Mouse (Mus musculus) right cerebral cortex, postnatal 36 days (tissue): ENCODE measurements at regions not wholly inside any gene's neighbourhood (a gene's known extent, or its start where the extent isn't known, plus 50 kb on each side); places are given as distances from the start of the nearest gene placed in this dataset.
A peak's percentile ranks its signal among the peaks of the same experiment; 100 is the strongest.

ENCODE experiments used
- DNase-seq, 2 experiments: peaks; one replicate each; pipeline ENCODE4 v3.0.0; 2022; ENCODE audit warnings: low spot score in 2 of 2, mixed read lengths in 1 of 2

DNA sequence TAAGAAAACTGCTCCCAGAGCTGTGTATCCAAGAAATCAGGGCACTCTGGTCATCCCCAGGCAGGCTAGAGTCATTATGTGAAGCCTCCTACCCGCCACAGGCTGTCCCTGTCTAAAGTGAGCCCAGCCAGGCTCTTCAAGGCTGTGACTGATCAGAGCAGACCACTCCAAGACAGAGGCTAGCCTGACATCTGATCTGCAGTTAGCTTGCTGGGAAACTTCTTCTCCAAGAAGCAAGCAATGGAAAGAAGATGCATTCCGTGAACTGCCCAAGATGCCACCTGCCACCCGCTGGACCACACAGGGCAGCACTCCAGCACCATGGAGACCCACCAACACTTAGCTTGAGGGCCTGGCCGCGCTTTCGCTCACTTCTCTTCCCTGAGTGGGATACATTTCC is 323.2 kb downstream of the Wdr11 start:
- DNase-seq = no peak

DNA sequence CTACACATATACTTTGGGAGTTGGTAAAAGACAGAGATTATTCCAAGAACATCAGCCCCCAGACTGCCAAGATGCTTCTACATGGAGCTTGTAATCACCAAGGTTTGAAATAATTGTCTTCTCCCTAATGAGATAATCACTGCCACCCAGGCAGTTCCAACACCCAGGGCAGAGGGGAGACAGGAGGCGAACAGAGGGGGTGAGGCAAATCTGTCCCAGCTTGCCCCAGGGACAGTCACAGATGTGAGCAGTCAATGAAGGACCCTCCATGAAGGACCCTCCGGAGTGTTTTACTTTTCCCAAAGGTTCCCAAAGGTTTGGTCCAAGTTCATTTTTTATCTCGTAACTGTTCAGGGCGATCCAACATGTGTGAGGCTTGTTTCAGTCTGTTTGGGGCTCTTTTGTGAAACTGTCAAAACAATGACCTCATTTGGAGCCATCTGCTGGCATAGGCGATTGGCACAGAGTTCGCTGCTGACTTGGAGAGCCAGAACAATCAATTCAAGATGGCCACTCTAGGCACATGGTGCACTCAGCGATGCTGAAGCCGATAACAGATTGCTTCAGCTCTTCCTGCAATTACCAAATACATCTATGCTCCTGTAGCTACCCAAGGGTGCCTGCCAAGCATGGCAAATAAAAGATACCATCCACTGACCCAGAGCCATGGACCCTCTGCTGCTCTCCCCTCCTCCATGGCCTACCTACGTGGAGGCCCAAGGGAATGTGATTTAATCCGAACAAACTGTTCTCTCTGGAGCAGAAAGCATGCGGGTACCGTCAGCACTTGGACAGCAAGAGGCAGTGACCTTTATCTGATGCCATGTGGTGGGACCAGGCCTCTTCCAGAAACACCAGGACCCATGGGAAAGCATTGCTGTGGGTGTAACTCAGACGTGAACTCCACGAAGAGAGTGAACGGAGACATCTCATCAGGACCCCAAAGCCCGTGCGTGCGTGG is 326.9 kb downstream of the Wdr11 start:
- DNase-seq = no peak

DNA sequence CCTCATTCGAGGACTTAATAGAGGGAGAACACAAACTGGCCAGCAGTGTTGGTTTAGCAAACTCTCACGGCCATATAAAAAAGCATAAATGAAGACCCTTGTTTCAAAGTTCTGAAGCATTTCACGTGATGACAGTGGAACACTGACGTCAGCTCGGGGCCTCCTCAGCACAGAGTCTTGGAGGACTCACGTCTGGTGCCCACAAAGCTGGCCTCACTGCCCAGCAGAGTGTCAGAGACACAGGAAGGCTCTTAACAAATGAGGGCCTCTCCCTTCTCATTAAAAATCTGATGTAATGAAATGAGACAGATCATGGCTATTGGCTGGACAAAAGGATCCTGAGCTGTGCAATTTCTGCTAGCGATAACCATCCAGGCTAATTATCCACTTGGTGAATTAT is 330.6 kb downstream of the Wdr11 start:
- no peak for DNase-seq

GRCm38 (mm10) chr7:129936731-129937130 is 345.1 kb downstream of the Wdr11 start:
- DNase-seq = no peak

DNA sequence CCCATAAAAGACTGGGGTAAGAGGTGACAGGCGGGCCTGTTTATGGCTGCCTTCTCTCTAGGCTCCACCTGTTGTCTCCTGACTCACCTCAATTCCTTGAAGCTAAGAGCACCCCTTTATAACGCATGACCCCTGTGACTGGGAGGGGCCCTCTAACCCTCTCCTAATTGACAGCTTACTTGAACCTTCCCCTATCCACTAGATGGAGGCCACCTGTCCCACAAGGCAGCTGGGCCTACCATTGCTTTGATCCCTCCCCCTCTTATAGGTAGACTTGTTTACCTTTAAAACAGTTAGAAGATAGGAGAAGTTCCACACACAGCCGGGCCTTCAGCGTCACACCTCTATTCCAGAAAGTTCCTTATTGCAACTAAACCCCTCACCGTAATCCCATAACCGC is 346.1 kb downstream of the Wdr11 start:
- DNase-seq = no peak

DNA sequence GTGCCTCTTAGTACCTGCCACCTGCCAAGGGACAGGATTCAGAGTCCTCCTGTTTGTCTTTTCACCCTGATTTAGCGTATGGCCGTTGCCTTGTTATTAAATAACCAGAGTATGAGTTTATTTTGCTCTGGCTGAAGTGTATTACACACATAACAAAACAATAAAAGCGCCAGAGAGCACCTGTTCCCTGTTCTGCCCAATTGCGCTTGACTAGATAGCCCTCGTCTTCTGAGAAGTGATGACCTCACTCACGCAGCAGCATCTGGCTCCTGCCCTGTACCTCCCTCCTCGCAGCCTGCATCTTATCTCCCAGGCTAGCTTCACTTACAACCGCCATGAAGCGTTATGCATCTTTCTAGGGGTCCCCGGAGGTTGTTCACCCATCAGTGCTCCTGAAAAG is 346.5 kb downstream of the Wdr11 start:
- no peak for DNase-seq

GRCm38 (mm10) chr7:129939266-129939665 is 347.6 kb downstream of the Wdr11 start:
- DNase-seq = no peak

GRCm38 (mm10) chr7:129941311-129942029 is 349.8 kb downstream of the Wdr11 start:
- DNase-seq = no peak

- DNase-seq = no peak
These were observed 357.0 kb downstream of the Wdr11 start for GRCm38 (mm10) chr7:129948613-129949110.

GRCm38 (mm10) chr7:129950456-129950855 is 358.8 kb downstream of the Wdr11 start:
- DNase-seq = no peak

GRCm38 (mm10) chr7:129958379-129958778 is 366.7 kb downstream of the Wdr11 start:
- DNase-seq = no peak

DNA sequence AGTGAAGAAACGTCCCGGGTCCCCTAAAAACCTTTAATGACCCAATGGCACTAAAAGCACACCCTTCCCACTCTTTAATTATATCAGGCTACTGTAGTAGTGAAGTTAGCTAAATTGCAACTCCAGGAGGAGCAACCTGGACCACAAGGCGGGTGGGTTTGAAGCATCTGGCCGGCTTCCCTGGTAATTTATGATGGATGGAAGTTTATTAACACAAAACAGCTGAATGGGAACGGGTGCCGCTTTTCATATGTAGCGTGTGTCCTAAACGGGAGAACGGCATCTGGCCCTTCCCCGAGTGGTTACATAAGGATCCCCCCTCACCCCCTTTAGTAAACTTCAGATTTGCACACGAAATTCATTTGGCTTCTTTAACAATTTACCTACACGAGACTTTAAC is 370.9 kb downstream of the Wdr11 start:
- DNase-seq = no peak

GRCm38 (mm10) chr7:129964192-129964591 is 372.5 kb downstream of the Wdr11 start:
- no peak for DNase-seq

GRCm38 (mm10) chr7:129965281-129966051 is 373.8 kb downstream of the Wdr11 start:
- DNase-seq = no peak

DNA sequence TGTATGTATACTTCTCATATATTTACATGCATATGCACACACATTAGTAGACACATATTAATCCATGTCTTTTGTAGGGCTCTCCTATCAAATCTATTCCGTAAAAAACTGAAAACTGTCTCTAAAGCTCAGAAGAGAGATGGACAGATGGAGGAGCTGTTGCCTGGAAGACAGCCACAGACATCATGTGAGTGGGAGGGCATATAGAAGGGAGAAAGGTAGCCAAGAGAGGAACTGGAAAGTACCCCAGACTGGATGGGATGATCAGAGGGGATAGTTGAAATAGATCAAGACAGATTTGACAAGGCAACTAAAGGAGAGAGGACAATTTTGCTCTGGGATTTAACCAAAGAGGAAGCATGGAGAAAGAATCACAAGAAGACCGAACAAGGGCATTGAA is 375.1 kb downstream of the Wdr11 start:
- peak in 1 of 2 experiments; percentile 13 for DNase-seq

DNA sequence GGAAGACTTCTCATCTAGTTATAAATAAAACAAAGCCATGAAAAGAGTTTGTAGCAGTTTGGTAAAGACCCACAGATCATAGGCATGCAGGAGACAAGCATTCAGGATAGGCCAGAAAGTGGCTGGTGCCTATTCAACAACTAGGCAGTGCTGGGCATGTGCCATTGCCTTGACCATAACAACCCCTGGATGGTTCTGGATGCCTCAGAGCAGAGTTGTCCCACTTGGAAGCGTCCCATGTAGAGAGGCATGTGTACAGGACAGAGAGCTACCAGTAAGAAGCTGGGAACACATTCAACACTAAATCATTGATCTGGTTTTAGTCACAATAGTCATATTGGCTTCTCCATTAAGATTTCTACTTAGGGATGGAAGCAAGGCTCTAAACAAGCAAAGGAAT is 378.5 kb downstream of the Wdr11 start:
- no peak for DNase-seq

GRCm38 (mm10) chr7:129974206-129974605 is 382.5 kb downstream of the Wdr11 start:
- no peak for DNase-seq

DNA sequence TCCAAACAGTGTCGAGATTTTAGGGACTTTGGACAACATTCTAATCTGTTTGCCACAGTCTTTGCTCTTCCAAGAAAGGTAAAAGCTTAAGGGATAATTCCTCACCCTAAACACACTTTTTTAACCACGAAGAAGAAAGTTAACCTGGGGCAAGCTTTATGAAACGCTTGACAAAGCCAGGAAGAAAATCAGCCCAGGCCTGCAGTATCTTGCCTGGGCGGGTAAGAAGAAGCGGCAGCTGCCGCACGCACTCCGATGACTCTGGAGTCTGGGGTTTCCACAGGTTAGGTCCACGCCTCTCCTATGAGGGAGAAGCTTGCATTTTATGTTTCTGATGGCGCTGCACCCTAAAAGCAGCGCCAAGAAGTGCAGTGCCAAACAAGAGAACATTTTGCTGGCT is 383.2 kb downstream of the Wdr11 start:
- no peak for DNase-seq

GRCm38 (mm10) chr7:129975781-129976514 is 384.3 kb downstream of the Wdr11 start:
- no peak for DNase-seq

DNA sequence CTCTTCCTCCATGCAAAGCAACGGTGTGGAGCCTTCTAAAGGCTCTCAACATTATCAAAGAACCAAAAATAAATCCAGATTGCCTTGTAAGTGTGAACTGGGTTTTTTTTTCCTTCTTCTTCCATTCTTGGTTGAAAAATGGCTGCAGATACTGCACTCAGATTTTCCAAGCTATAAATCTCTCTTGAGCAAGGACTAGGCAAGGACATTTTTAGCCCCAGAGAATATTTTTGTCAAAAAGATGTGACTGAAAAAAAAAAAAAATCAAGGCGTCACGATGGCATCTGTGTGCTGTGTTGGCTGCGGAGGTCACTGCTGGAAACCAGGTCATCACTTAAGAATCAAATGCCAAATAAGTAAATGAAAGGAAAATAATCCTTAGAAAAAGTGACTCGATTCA is 386.9 kb downstream of the Wdr11 start:
- DNase-seq = no peak

DNA sequence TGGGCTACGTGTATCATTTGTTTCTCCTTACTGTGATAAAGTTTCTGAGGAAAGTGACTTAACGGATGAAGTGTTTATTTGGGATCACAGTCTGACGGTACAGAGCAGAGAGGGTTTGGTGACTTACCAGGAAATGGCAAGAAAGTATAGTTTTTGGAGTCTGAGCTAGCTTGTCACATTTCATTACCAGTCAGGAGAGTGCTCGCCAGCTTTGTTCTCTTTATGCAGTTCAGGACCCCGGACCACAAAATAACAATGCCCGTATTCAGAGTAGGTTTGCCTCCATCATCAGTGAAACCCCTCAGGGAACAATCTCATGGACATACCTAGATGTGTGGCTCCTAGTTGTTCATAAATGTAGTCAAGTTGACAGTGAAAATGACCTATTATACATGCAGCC is 387.7 kb downstream of the Wdr11 start:
- DNase-seq = no peak
